Mouse (Mus musculus): ENCODE measurements around the gene Bst2. TPM values are rescaled to one million over a fixed set of nuclear protein-coding genes. Genes with fewer than 3 reads are reported as not detected.
A peak's percentile ranks its signal among the peaks of the same experiment; 100 is the strongest.

Gene Bst2
- polyA plus RNA-seq, 1 experiment from 2014 or later = 16.4 TPM

GRCm38 (mm10) chr8:71495039-71495438 is 42.2 kb downstream of the Bst2 start:
- Histone ChIP-seq H3K4me1 (peaks cover 21% of the 10 kb centered on the region), H3K27me3 (replicated peaks) (0 out of 2 replicates have a peak, but pooled peaks cover 4% of the 10 kb centered on the region), H3K9me3 (no peaks in the 10 kb centered on the region), H3K4me3 (no peak overlapping the region), H3K4me2 (replicated peaks) (peak overlapping the region; percentile 32), H3K36me3 (peaks cover 25% of the 10 kb centered on the region), H3K27ac (no peak overlapping the region), H3K9ac (no peak overlapping the region)
- ATAC-seq (ENCODE audit: low FRiP score, low read depth) = peak; percentile 67
- WGBS = 21% methylated on average over 16 of the region's 16 CpGs

GRCm38 (mm10) chr8:71488454-71488853 is 48.8 kb downstream of the Bst2 start:
- H3K4me3 ChIP-seq = peak overlapping the region; percentile 82

GRCm38 (mm10) chr8:71487691-71488445 is 49.4 kb downstream of the Bst2 start, which contains the start of gene Gtpbp3:
Gtpbp3 (plus strand) TSS chr8:71488103.
- peak within 1 kb of the TSS; percentile 85 for H3K9ac ChIP-seq
- under 1% methylated on average over 33 of the region's 33 CpGs for WGBS
- peaks cover 33% of the 10 kb centered on the region for H3K4me1 ChIP-seq
- peak within 1 kb of the TSS; percentile 82 for H3K4me3 ChIP-seq
- H3K9me3 ChIP-seq = no peaks in the 10 kb centered on the region
- ATAC-seq (ENCODE audit: low FRiP score, low read depth) = peak; percentile 25
- H3K27me3 ChIP-seq (replicated peaks) = no peaks in the 10 kb centered on the region
- H3K27ac ChIP-seq = peak within 1 kb of the TSS; percentile 57
- peaks cover 38% of the 10 kb centered on the region for H3K36me3 ChIP-seq
- H3K4me2 ChIP-seq (replicated peaks) = peak within 1 kb of the TSS; percentile 100

More at GRCm38 (mm10) chr8:71488454-71488853, 48.8 kb downstream of the Bst2 start:
- Histone ChIP-seq H3K4me1 (peaks cover 33% of the 10 kb centered on the region), H3K9me3 (no peaks in the 10 kb centered on the region), H3K36me3 (peaks cover 37% of the 10 kb centered on the region), H3K27me3 (replicated peaks) (no peaks in the 10 kb centered on the region), H3K9ac (peak overlapping the region; percentile 85), H3K4me2 (replicated peaks) (peak overlapping the region; percentile 100), H3K27ac (0 out of 2 replicates have a peak overlapping the region, but pooled peaks have one; percentile 57)
- ATAC-seq (ENCODE audit: low FRiP score, low read depth) = peak; percentile 84
- WGBS = 0% methylated on average over 22 of the region's 22 CpGs

- Histone ChIP-seq H3K9ac (peak overlapping the region; percentile 29; the same call in 1 of the 2 replicates), H3K4me3 (peak overlapping the region; percentile 87), H3K36me3 (peaks cover 37% of the 10 kb centered on the region), H3K27me3 (replicated peaks) (no peaks in the 10 kb centered on the region), H3K4me2 (replicated peaks) (peak overlapping the region; percentile 76), H3K9me3 (no peaks in the 10 kb centered on the region), H3K27ac (no peak overlapping the region), H3K4me1 (peaks cover 37% of the 10 kb centered on the region)
- 27% methylated on average over 7 of the region's 7 CpGs for WGBS
- ATAC-seq (ENCODE audit: low FRiP score, low read depth) = no peak
Observed at GRCm38 (mm10) chr8:71486136-71486529, 51.1 kb downstream of the Bst2 start.

- 5% methylated on average over 58 of the region's 58 CpGs for WGBS
- peaks cover 40% of the 10 kb centered on the region for H3K4me1 ChIP-seq
- H3K36me3 ChIP-seq = peaks cover 41% of the 10 kb centered on the region
- peak within 1 kb of the TSS; percentile 87 for H3K4me3 ChIP-seq
- no peaks in the 10 kb centered on the region for H3K9me3 ChIP-seq
- H3K9ac ChIP-seq = peak within 1 kb of the TSS; percentile 97
- H3K27me3 ChIP-seq (replicated peaks) = no peaks in the 10 kb centered on the region
- H3K4me2 ChIP-seq (replicated peaks) = peak within 1 kb of the TSS; percentile 76
- peak within 1 kb of the TSS; percentile 57; the same call in 1 of the 2 replicates for H3K27ac ChIP-seq
- ATAC-seq (ENCODE audit: low FRiP score, low read depth) = peak; percentile 68
Observed at GRCm38 (mm10) chr8:71485142-71486135, 51.8 kb downstream of the Bst2 start, which contains the start of gene Ano8. Ano8 (minus strand) TSS chr8:71485963.

- H3K27me3 ChIP-seq (replicated peaks) = no peaks in the 10 kb centered on the region
- peaks cover 38% of the 10 kb centered on the region for H3K4me1 ChIP-seq
- H3K36me3 ChIP-seq = peaks cover 48% of the 10 kb centered on the region
- no peak for ATAC-seq (ENCODE audit: low FRiP score, low read depth)
- peak overlapping the region; percentile 87; the same call in 1 of the 2 replicates for H3K4me3 ChIP-seq
- WGBS = 94% methylated on average over 19 of the region's 19 CpGs
- peak overlapping the region; percentile 97 for H3K9ac ChIP-seq
- no peak overlapping the region for H3K27ac ChIP-seq
- no peaks in the 10 kb centered on the region for H3K9me3 ChIP-seq
- peak overlapping the region; percentile 76 for H3K4me2 ChIP-seq (replicated peaks)
Observed at GRCm38 (mm10) chr8:71484736-71485135, 52.5 kb downstream of the Bst2 start.

Other genes starting within 250 kb of the Bst2 start
- gene Use1, start 170.6 kb downstream of the Bst2 start, polyA plus RNA-seq (2016; fragmentation: Nextera tagmentation; extraction: Ambion mirVana) = 82.8 and 91.6 TPM in 2 replicates
- gene Ocel1, start 166.2 kb downstream of the Bst2 start, polyA plus RNA-seq (2016; fragmentation: Nextera tagmentation; extraction: Ambion mirVana) = 5.3 and 5.7 TPM in 2 replicates
- gene Nr2f6, start 155.5 kb downstream of the Bst2 start, polyA plus RNA-seq (2016; fragmentation: Nextera tagmentation; extraction: Ambion mirVana) = 61.5 and 67.0 TPM in 2 replicates
- 6.0 and 6.8 TPM in 2 replicates for gene Ushbp1, start 141.7 kb downstream of the Bst2 start, polyA plus RNA-seq (2016; fragmentation: Nextera tagmentation; extraction: Ambion mirVana)
- 95.6 and 100 TPM in 2 replicates for gene Babam1, start 140.6 kb downstream of the Bst2 start, polyA plus RNA-seq (2016; fragmentation: Nextera tagmentation; extraction: Ambion mirVana)
- gene Ankle1, start 131.4 kb downstream of the Bst2 start, polyA plus RNA-seq (2016; fragmentation: Nextera tagmentation; extraction: Ambion mirVana) = 24.0 and 26.6 TPM in 2 replicates
- 121 and 128 TPM in 2 replicates for gene Abhd8, start 73.8 kb downstream of the Bst2 start, polyA plus RNA-seq (2016; fragmentation: Nextera tagmentation; extraction: Ambion mirVana)
- 234 and 246 TPM in 2 replicates for gene Mrpl34, start 72.5 kb downstream of the Bst2 start, polyA plus RNA-seq (2016; fragmentation: Nextera tagmentation; extraction: Ambion mirVana)
- 189 and 194 TPM in 2 replicates for gene Dda1, start 68.3 kb downstream of the Bst2 start, polyA plus RNA-seq (2016; fragmentation: Nextera tagmentation; extraction: Ambion mirVana)
- gene Ano8, start 51.5 kb downstream of the Bst2 start, polyA plus RNA-seq (2016; fragmentation: Nextera tagmentation; extraction: Ambion mirVana) = 19.7 and 23.7 TPM in 2 replicates
- gene Gtpbp3, start 49.4 kb downstream of the Bst2 start, polyA plus RNA-seq (2016; fragmentation: Nextera tagmentation; extraction: Ambion mirVana) = 13.6 and 16.3 TPM in 2 replicates
- 41.7 and 48.7 TPM in 2 replicates for gene Plvap, start 25.7 kb downstream of the Bst2 start, polyA plus RNA-seq (2016; fragmentation: Nextera tagmentation; extraction: Ambion mirVana)
- gene Ccdc194, start 11.7 kb downstream of the Bst2 start, polyA plus RNA-seq (2016; fragmentation: Nextera tagmentation; extraction: Ambion mirVana) = 0.10 and 0.24 TPM in 2 replicates
- gene Mvb12a, start 5.5 kb upstream of the Bst2 start, polyA plus RNA-seq (2016; fragmentation: Nextera tagmentation; extraction: Ambion mirVana) = 62.6 and 65.8 TPM in 2 replicates
- gene Tmem221, start 21.4 kb upstream of the Bst2 start, polyA plus RNA-seq (2016; fragmentation: Nextera tagmentation; extraction: Ambion mirVana) = 0.11 and 0.13 TPM in 2 replicates
- gene Nxnl1, start 29.1 kb upstream of the Bst2 start, polyA plus RNA-seq (2016; fragmentation: Nextera tagmentation; extraction: Ambion mirVana) = not detected in 2 replicates
- 46.1 and 46.5 TPM in 2 replicates for gene Slc27a1, start 31.4 kb upstream of the Bst2 start, polyA plus RNA-seq (2016; fragmentation: Nextera tagmentation; extraction: Ambion mirVana)
- 198 and 217 TPM in 2 replicates for gene Pgls, start 54.7 kb upstream of the Bst2 start, polyA plus RNA-seq (2016; fragmentation: Nextera tagmentation; extraction: Ambion mirVana)
- 4.9 and 6.1 TPM in 2 replicates for gene Fam129c, start 60.2 kb upstream of the Bst2 start, polyA plus RNA-seq (2016; fragmentation: Nextera tagmentation; extraction: Ambion mirVana)
- 60.9 and 67.2 TPM in 2 replicates for gene Colgalt1, start 73.5 kb upstream of the Bst2 start, polyA plus RNA-seq (2016; fragmentation: Nextera tagmentation; extraction: Ambion mirVana)
- 16.3 and 16.7 TPM in 2 replicates for gene Unc13a, start 134.3 kb upstream of the Bst2 start, polyA plus RNA-seq (2016; fragmentation: Nextera tagmentation; extraction: Ambion mirVana)
- gene Jak3, start 138.8 kb upstream of the Bst2 start, polyA plus RNA-seq (2016; fragmentation: Nextera tagmentation; extraction: Ambion mirVana) = 3.8 and 4.2 TPM in 2 replicates
- 1.2 TPM in 1 of 2 replicates, not detected in the other for gene Insl3, start 151.8 kb upstream of the Bst2 start, polyA plus RNA-seq (2016; fragmentation: Nextera tagmentation; extraction: Ambion mirVana)
- gene B3gnt3, start 164.3 kb upstream of the Bst2 start, polyA plus RNA-seq (2016; fragmentation: Nextera tagmentation; extraction: Ambion mirVana) = 0.54 and 0.67 TPM in 2 replicates
- gene Fcho1, start 188.3 kb upstream of the Bst2 start, polyA plus RNA-seq (2016; fragmentation: Nextera tagmentation; extraction: Ambion mirVana) = 34.4 and 38.4 TPM in 2 replicates

Data from neural tube, embryonic 12.5 days (tissue).